In genomic region chr5:76540842-76541241, GRCm38 (mm10) we compare ENCODE assay signal across 14 mouse cellular contexts. TPM values are rescaled to one million over a fixed set of nuclear protein-coding genes. Genes with fewer than 3 reads are reported as not detected.
DNase-seq lines count a peak whose midpoint lies in the region; ATAC-seq and TF ChIP-seq lines count a peak whose summit lies in the region.
"Had no signal": no experiment of that assay in that cellular context is flagged by ENCODE, and none has a peak within 500 bp of the region (broad histone marks: within the 10 kb centered on the region; RNA-seq: fewer than 3 reads in every experiment).

No protein-coding gene starts in this region.

- peak; percentile 19 for DNase-seq in embryo, embryonic 10 days (ENCODE audit: low spot score)
- DNase-seq in embryo, embryonic 9.5 days (ENCODE audit: extremely low spot score), result no peak
- peak; percentile 10 for DNase-seq in kidney, adult 2 months
- DNase-seq in kidney, adult 9 months, result no peak
- DNase-seq in MEL (ENCODE audit: low read depth, low spot score), result peak; percentile 39
- DNase-seq in spleen, postnatal 4 days (ENCODE audit: low spot score in 2 of 2), result no peak
- no peak for DNase-seq in ovary, postnatal 36 days (ENCODE audit: low spot score)
- DNase-seq: cerebellum, adult 2 months had no signal

- H3K36me3 ChIP-seq in kidney, adult 2 months (ENCODE audit: control insufficient read depth, insufficient read depth, low read length), result peaks cover 4% of the 10 kb centered on the region; the same call in 1 of the 2 replicates
- peaks cover 0 to 17% of the 10 kb centered on the region in 2 experiments; a peak in 2 of 4 replicates for H3K36me3 ChIP-seq in MEL (ENCODE audit: control insufficient read depth in 1 of 2, insufficient read depth in 2 of 2, low read length in 2 of 2)

- TF ChIP-seq EP300 in MEL (IDR thresholded peaks at IDR 0.05; ENCODE audit: low read depth in 1 of 2, low read length in 2 of 2), result no peak

- H3K4me1 ChIP-seq in kidney, adult 2 months (ENCODE audit: control insufficient read depth, insufficient read depth, low read length), result no peaks in the 10 kb centered on the region
- H3K4me1 ChIP-seq in MEL (ENCODE audit: control insufficient read depth in 1 of 2, insufficient read depth in 2 of 2, low read length in 2 of 2), result no peaks in the 10 kb centered on the region
- H3K4me1 ChIP-seq: heart, embryonic 12.5 days; stomach, embryonic 15.5 days had no signal

- no peaks in the 10 kb centered on the region for H3K9me3 ChIP-seq in MEL (replicated peaks; ENCODE audit: insufficient read depth, low read length)
- H3K9me3 ChIP-seq: heart, embryonic 12.5 days; stomach, embryonic 15.5 days had no signal

- peak; percentile 62 for TF ChIP-seq RAD21 in MEL (IDR thresholded peaks at IDR 0.05; ENCODE audit: low read depth, low read length)

- TF ChIP-seq POLR2A in kidney, adult 2 months (IDR thresholded peaks at IDR 0.05; ENCODE audit: low read depth, low read length), result no peak
- no peak for TF ChIP-seq POLR2A in MEL (IDR thresholded peaks at IDR 0.05; ENCODE audit: control insufficient read depth in 1 of 2, insufficient read depth in 1 of 2, low read depth in 1 of 2, low read length in 2 of 2, poor library complexity in 1 of 2)

- TF ChIP-seq CTCF in kidney, adult 2 months (conservative IDR thresholded peaks at IDR 0.05; ENCODE audit: insufficient read depth, insufficient read length, low read depth, low read length), result no peak
- TF ChIP-seq CTCF in MEL (IDR thresholded peaks at IDR 0.05 in 2 of 3, conservative IDR thresholded peaks at IDR 0.05 in 1 of 3; ENCODE audit: control insufficient read depth in 1 of 3, insufficient read depth in 1 of 3, low read depth in 2 of 3, low read length in 3 of 3, poor library complexity in 1 of 3, severe bottlenecking in 1 of 3), result peak in 2 of 3 experiments; percentile 31 to 69; a peak in 3 of 6 replicates

- H3K27ac ChIP-seq in kidney, adult 2 months (ENCODE audit: insufficient read depth, low read depth, low read length), result no peak overlapping the region
- H3K27ac ChIP-seq in MEL (ENCODE audit: control insufficient read depth, low read depth, low read length), result no peak overlapping the region
- H3K27ac ChIP-seq: stomach, embryonic 15.5 days had no signal

- H3K27me3 ChIP-seq in kidney, adult 2 months (replicated peaks; ENCODE audit: control insufficient read depth, insufficient read depth, low read length), result no peaks in the 10 kb centered on the region
- H3K27me3 ChIP-seq in MEL (ENCODE audit: control insufficient read depth in 1 of 2, insufficient read depth in 2 of 2, low read length in 2 of 2), result no peaks in the 10 kb centered on the region
- H3K27me3 ChIP-seq: heart, embryonic 12.5 days; stomach, embryonic 15.5 days had no signal

- ATAC-seq in inflammation-experienced regulatory T-cells, adult 6 months, result peak; percentile 60

- H3K9ac ChIP-seq in MEL (ENCODE audit: control insufficient read depth, low read depth, low read length, poor library complexity, severe bottlenecking), result no peak overlapping the region
- H3K9ac ChIP-seq: heart, embryonic 12.5 days; stomach, embryonic 15.5 days had no signal

- no peaks in the 10 kb centered on the region for H3K79me2 ChIP-seq in MEL (ENCODE audit: control insufficient read depth, insufficient read depth, low read length, poor library complexity)

- no peak overlapping the region for H3K4me3 ChIP-seq in kidney, adult 2 months (ENCODE audit: insufficient read depth, low read depth, low read length)
- H3K4me3 ChIP-seq in MEL (ENCODE audit: control insufficient read depth in 1 of 2, insufficient read depth in 1 of 2, low read depth in 2 of 2, low read length in 2 of 2), result no peak overlapping the region
- H3K4me3 ChIP-seq: heart, embryonic 12.5 days; stomach, embryonic 15.5 days had no signal

TF ChIP-seq in MEL, 35 proteins besides CTCF, POLR2A, EP300 and RAD21:
- TF ChIP-seq POLR2AphosphoS5 (IDR thresholded peaks at IDR 0.05; ENCODE audit: borderline replicate concordance, low read depth, low read length) (no peak), ELF1 (IDR thresholded peaks at IDR 0.05; ENCODE audit: low read depth, low read length) (no peak), E2F4 (IDR thresholded peaks at IDR 0.05; ENCODE audit: borderline replicate concordance, low read depth, low read length) (no peak), ZC3H11A (IDR thresholded peaks at IDR 0.05; ENCODE audit: low read depth, low read length) (0 out of 2 replicates have a peak, but pooled peaks have one; percentile 7), SMC3 (IDR thresholded peaks at IDR 0.05; ENCODE audit: low read depth, low read length) (peak; percentile 69), ZMIZ1 (IDR thresholded peaks at IDR 0.05; ENCODE audit: low read depth, low read length) (no peak), TBP (IDR thresholded peaks at IDR 0.05; ENCODE audit: low read depth, low read length) (no peak)

RNA-seq across cellular contexts. Expression of gene Exoc1, which starts 11.7 kb away (rescaled TPM):
- 18.1 TPM in 2 replicates for polyA plus RNA-seq in kidney, adult 2 months (2012; rRNA removed)
- 40.8 and 45.2 TPM in 2 replicates for total RNA-seq in MEL (2012; rRNA removed)
- 10 to 100 TPM in 1 of 2 experiments, not detected in 1; 34.2 TPM for polyA plus RNA-seq in MEL (2012; ENCODE audit: insufficient read depth in 1 of 2, insufficient read length in 2 of 2, low read depth in 1 of 2, low replicate concordance in 2 of 2, missing spikeins in 1 of 2)
- polyA plus RNA-seq in inflammation-experienced regulatory T-cells, adult 6 months (2017; shearing (Covaris generic)), result 10 to 100 TPM; 38.6 to 77.1 (median 52.5) TPM

RNA-seq across cellular contexts. Expression of gene Cep135, which starts 47.7 kb away (rescaled TPM):
- 0.97 and 1.1 TPM in 2 replicates for polyA plus RNA-seq in kidney, adult 2 months (2012; rRNA removed)
- total RNA-seq in MEL (2012; rRNA removed), result 9.3 and 9.7 TPM in 2 replicates
- polyA plus RNA-seq in MEL (2012; ENCODE audit: insufficient read depth in 1 of 2, insufficient read length in 2 of 2, low read depth in 1 of 2, low replicate concordance in 2 of 2, missing spikeins in 1 of 2), result 1 to 10 TPM in 1 of 2 experiments, not detected in 1; 9.2 TPM
- 1 to 10 TPM; 5.3 to 7.1 (median 6.7) TPM for polyA plus RNA-seq in inflammation-experienced regulatory T-cells, adult 6 months (2017; shearing (Covaris generic))

RNA-seq across cellular contexts. Expression of gene Gm7271, which starts 57.0 kb away (rescaled TPM):
- not detected in 2 replicates for polyA plus RNA-seq in kidney, adult 2 months (2012; rRNA removed)
- total RNA-seq in MEL (2012; rRNA removed), result not detected in 2 replicates
- polyA plus RNA-seq in MEL (2012; ENCODE audit: insufficient read depth in 1 of 2, insufficient read length in 2 of 2, low read depth in 1 of 2, low replicate concordance in 2 of 2, missing spikeins in 1 of 2), result not detected
- polyA plus RNA-seq in inflammation-experienced regulatory T-cells, adult 6 months (2017; shearing (Covaris generic)), result not detected
- total RNA-seq: megakaryocyte, adult 5-6 weeks had no signal
- polyA plus RNA-seq: heart, embryonic 12.5 days; large intestine, adult 2 months; limb, embryonic 14.5 days; stomach, embryonic 15.5 days had no signal

Comparison
In these comparisons a context has a peak if more than half of its experiments do, and no peak if none do; other contexts are left out.
1. DNase-seq: peak in embryo, embryonic 10 days (single experiment), kidney, adult 2 months (single experiment) and MEL (single experiment); none in embryo, embryonic 9.5 days (single experiment), kidney, adult 9 months (single experiment), spleen, postnatal 4 days (0 of 2) and ovary, postnatal 36 days (single experiment).